Mouse (Mus musculus): ENCODE results near the gene 1700008O03Rik. TPM values are rescaled to one million over a fixed set of nuclear protein-coding genes. Genes with fewer than 3 reads are reported as not detected.

The 1700008O03Rik gene
- polyA plus RNA-seq, 1 experiment from 2014 or later, result 0.20 TPM

DNA sequence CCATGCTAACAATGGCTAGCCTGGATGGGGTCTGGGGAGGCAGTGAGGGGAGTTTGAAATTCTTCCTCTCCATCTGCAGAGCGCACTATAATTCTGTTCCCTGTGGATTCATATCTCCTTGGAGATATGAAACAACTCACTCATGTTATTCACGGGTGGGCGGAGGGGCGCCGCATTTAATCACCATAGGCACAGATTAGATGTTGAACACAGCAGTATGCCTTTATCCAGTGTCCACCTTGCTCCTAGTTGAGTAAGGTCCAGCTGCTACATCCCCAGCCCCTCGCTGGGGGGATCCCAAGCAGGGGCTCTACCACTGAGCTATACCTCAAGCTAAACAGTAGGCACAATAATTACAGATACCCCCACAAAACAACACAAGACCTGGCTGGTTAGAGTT is 30.2 kb downstream of the 1700008O03Rik start:
- no peak for ATAC-seq (ENCODE audit: low read depth)
- Histone ChIP-seq H3K4me2 (ENCODE audit: low read depth, low read length) (no peak overlapping the region), H3K27me3 (ENCODE audit: control insufficient read depth, insufficient read depth, low read depth, low read length) (peaks cover 97% of the 10 kb centered on the region), H3K4me3 (ENCODE audit: low read depth, low read length) (no peak overlapping the region), H3K27ac (ENCODE audit: low read length) (no peak overlapping the region), H3K9me3 (replicated peaks; ENCODE audit: control insufficient read depth, low read length) (no peaks in the 10 kb centered on the region), H3K36me3 (ENCODE audit: control insufficient read depth, insufficient read depth) (no peaks in the 10 kb centered on the region), H3K9ac (ENCODE audit: low read depth, low read length) (no peak overlapping the region), H3K4me1 (ENCODE audit: control insufficient read depth, low read depth, low read length) (peaks cover 7% of the 10 kb centered on the region)
- WGBS (ENCODE audit: insufficient replicate concordance), result 54% methylated on average over 6 of the region's 6 CpGs

DNA sequence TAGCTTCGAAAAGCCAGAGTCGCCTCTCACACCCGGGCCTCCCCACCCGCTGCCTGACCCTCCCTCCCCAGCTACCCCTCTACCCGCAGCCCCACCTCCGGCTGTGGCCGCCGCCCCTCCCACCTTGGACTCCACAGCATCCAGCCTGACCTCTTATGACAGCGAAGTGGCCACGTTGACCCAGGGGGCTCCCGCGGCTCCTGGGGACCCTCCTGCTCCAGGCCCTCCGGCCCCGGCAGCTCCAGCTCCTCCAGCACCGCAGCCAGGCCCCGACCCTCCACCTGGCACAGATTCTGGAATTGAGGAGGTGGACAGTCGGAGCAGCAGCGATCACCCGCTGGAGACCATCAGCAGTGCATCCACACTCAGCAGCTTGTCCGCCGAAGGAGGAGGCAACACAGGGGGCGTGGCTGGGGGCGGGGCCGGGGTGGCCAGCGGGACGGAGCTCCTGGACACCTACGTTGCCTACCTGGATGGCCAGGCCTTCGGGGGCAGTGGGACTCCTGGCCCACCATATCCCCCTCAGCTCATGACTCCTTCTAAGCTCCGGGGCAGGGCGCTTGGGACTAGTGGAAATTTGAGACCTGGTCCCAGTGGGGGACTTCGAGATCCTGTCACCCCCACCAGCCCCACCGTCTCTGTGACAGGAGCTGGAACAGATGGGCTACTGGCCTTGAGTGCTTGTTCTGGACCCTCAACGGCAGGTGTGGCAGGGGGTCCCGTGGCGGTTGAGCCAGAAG is 31.8 kb downstream of the 1700008O03Rik start:
- no peak for ATAC-seq (ENCODE audit: low read depth)
- Histone ChIP-seq H3K4me3 (ENCODE audit: low read depth, low read length) (no peak overlapping the region), H3K27ac (ENCODE audit: low read length) (no peak overlapping the region), H3K4me2 (ENCODE audit: low read depth, low read length) (no peak overlapping the region), H3K9me3 (replicated peaks; ENCODE audit: control insufficient read depth, low read length) (no peaks in the 10 kb centered on the region), H3K36me3 (ENCODE audit: control insufficient read depth, insufficient read depth) (no peaks in the 10 kb centered on the region), H3K9ac (ENCODE audit: low read depth, low read length) (no peak overlapping the region), H3K4me1 (ENCODE audit: control insufficient read depth, low read depth, low read length) (no peaks in the 10 kb centered on the region), H3K27me3 (ENCODE audit: control insufficient read depth, insufficient read depth, low read depth, low read length) (peaks cover 89% of the 10 kb centered on the region)
- WGBS (ENCODE audit: insufficient replicate concordance), result 3% methylated on average over 35 of the region's 35 CpGs

DNA sequence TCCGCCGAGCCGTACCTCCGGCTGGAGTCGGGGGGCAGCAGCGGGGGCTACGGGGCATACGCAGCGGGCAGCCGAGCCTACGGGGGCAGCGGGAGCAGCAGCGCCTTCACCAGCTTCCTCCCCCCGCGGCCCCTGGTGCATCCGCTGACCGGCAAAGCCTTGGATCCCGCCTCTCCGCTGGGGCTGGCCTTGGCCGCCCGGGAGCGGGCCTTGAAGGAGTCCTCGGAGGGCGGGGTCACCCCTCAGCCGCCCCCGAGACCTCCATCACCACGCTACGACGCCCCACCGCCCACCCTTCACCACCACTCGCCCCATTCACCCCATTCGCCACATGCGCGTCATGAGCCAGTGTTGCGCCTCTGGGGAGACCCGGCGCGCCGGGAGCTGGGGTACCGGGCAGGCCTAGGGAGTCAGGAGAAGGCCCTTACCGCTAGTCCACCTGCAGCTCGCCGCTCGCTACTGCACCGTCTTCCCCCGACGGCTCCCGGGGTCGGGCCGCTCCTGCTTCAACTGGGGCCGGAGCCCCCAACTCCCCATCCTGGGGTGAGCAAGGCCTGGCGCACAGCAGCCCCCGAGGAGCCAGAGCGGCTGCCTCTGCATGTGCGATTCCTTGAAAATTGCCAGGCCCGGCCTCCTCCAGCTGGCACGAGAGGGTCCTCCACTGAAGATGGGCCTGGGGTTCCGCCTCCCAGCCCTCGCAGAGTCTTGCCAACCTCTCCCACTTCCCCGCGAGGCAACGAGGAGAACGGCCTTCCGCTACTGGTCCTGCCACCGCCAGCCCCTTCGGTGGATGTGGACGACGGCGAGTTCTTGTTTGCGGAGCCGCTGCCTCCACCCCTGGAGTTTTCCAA is 32.6 kb downstream of the 1700008O03Rik start:
- H3K4me2 ChIP-seq (ENCODE audit: low read depth, low read length), result no peak overlapping the region

DNA sequence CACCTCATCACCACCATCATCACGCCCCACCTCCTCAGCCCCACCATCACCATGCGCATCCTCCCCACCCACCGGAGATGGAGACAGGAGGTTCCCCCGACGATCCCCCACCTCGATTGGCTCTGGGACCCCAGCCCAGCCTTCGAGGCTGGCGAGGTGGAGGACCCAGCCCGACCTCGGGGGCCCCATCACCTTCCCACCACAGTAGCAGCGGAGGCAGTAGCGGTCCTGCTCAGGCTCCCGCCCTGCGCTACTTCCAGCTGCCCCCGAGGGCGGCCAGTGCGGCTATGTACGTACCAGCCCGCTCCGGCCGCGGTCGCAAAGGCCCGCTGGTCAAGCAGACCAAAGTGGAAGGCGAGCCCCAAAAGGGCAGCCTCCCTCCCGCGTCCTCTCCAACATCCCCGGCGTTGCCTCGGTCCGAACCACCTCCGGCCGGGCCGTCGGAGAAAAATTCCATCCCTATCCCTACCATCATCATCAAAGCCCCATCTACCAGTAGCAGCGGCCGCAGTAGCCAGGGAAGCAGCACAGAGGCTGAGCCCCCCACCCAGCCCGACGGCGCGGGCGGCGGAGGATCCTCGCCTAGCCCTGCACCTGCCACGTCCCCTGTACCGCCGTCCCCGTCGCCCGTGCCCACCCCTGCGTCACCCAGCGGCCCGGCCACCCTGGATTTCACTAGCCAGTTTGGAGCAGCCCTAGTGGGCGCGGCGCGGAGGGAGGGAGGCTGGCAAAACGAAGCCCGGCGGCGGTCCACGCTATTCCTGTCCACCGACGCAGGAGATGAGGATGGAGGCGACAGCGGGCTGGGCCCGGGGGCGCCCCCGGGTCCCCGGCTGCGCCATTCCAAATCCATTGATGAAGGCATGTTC is 33.5 kb downstream of the 1700008O03Rik start:
- H3K9me3 ChIP-seq (replicated peaks; ENCODE audit: control insufficient read depth, low read length), result no peaks in the 10 kb centered on the region
- H3K4me2 ChIP-seq (ENCODE audit: low read depth, low read length), result no peak overlapping the region
- H3K4me1 ChIP-seq (ENCODE audit: control insufficient read depth, low read depth, low read length), result no peaks in the 10 kb centered on the region
- H3K36me3 ChIP-seq (ENCODE audit: control insufficient read depth, insufficient read depth), result no peaks in the 10 kb centered on the region
- H3K27ac ChIP-seq (ENCODE audit: low read length), result no peak overlapping the region
- 6% methylated on average over 68 of the region's 71 CpGs for WGBS (ENCODE audit: insufficient replicate concordance)
- H3K4me3 ChIP-seq (ENCODE audit: low read depth, low read length), result no peak overlapping the region
- H3K27me3 ChIP-seq (ENCODE audit: control insufficient read depth, insufficient read depth, low read depth, low read length), result peaks cover 75% of the 10 kb centered on the region
- ATAC-seq (ENCODE audit: low read depth), result no peak
- H3K9ac ChIP-seq (ENCODE audit: low read depth, low read length), result no peak overlapping the region

More for the DNA sequence above, 32.6 kb downstream of the 1700008O03Rik start:
- H3K4me3 ChIP-seq (ENCODE audit: low read depth, low read length), result no peak overlapping the region
- H3K27me3 ChIP-seq (ENCODE audit: control insufficient read depth, insufficient read depth, low read depth, low read length), result peaks cover 84% of the 10 kb centered on the region
- H3K9me3 ChIP-seq (replicated peaks; ENCODE audit: control insufficient read depth, low read length), result no peaks in the 10 kb centered on the region
- no peaks in the 10 kb centered on the region for H3K36me3 ChIP-seq (ENCODE audit: control insufficient read depth, insufficient read depth)
- no peaks in the 10 kb centered on the region for H3K4me1 ChIP-seq (ENCODE audit: control insufficient read depth, low read depth, low read length)
- no peak overlapping the region for H3K9ac ChIP-seq (ENCODE audit: low read depth, low read length)
- ATAC-seq (ENCODE audit: low read depth), result no peak
- 4% methylated on average over 67 of the region's 71 CpGs for WGBS (ENCODE audit: insufficient replicate concordance)
- no peak overlapping the region for H3K27ac ChIP-seq (ENCODE audit: low read length)

DNA sequence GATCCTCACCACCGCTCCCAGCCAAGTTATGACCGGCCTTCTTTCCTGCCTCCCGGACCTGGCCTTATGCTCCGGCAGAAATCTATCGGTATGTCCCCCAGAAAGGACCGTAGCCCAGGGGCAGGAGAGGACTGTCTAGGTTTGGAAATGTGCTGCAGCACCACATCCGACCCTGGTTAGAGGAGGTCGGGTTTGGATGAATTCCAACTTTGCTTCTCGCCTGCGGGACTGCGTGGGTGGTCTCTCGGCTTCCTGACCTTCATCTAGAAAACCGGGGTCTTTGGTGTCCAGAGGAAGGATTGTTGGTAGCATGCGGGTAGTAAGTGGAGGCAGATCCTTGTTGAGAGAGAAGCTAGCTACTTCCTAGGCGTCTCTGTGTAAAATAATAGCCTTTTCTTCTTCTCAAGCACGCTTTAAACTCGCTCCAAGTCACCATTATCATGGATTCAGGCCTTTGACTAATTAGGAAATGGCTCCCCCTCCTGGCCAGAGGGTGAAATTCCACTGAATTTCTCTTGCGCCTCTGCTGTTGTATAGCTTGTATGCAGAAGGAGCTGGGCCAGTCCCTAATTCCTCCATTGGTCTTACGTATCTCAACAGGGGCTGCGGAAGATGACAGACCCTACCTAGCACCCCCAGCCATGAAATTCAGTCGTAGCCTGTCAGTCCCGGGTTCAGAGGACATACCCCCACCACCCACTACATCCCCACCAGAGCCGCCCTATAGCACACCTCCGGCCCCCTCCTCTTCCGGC is 34.5 kb downstream of the 1700008O03Rik start:
- ATAC-seq (ENCODE audit: low read depth), result 0 out of 2 replicates have a peak, but pooled peaks have one; percentile 5
- H3K4me2 ChIP-seq (ENCODE audit: low read depth, low read length), result no peak overlapping the region; the same call in 1 of the 2 replicates
- H3K27me3 ChIP-seq (ENCODE audit: control insufficient read depth, insufficient read depth, low read depth, low read length), result peaks cover 65% of the 10 kb centered on the region
- H3K4me3 ChIP-seq (ENCODE audit: low read depth, low read length), result no peak overlapping the region
- H3K4me1 ChIP-seq (ENCODE audit: control insufficient read depth, low read depth, low read length), result no peaks in the 10 kb centered on the region
- no peaks in the 10 kb centered on the region for H3K9me3 ChIP-seq (replicated peaks; ENCODE audit: control insufficient read depth, low read length)
- no peak overlapping the region for H3K27ac ChIP-seq (ENCODE audit: low read length)
- WGBS (ENCODE audit: insufficient replicate concordance), result 7% methylated on average over 25 of the region's 25 CpGs
- no peaks in the 10 kb centered on the region for H3K36me3 ChIP-seq (ENCODE audit: control insufficient read depth, insufficient read depth)
- H3K9ac ChIP-seq (ENCODE audit: low read depth, low read length), result no peak overlapping the region

DNA sequence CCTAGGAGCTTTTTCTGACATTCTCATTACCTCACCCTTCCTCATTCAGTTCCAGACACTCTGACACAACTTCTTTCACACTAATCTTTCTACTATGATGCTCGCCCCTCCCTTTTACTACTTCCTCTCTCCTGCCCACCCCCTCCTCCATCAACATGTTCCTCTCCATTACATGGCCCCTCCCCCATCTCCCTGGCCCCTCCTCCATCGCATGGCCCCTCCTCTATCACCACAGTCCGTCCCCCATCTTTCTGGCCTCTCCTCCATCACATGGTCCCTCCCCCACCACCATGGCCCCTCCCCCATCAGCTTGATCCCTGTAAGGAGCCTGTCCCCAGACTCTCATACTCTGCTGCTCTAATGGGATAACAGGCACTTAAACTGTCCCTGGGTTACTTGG is 36.6 kb downstream of the 1700008O03Rik start:
- no peak overlapping the region for H3K9ac ChIP-seq (ENCODE audit: low read depth, low read length)
- H3K4me1 ChIP-seq (ENCODE audit: control insufficient read depth, low read depth, low read length), result no peaks in the 10 kb centered on the region
- H3K4me2 ChIP-seq (ENCODE audit: low read depth, low read length), result no peak overlapping the region
- H3K36me3 ChIP-seq (ENCODE audit: control insufficient read depth, insufficient read depth), result no peaks in the 10 kb centered on the region
- 6% methylated on average over 3 of the region's 3 CpGs for WGBS (ENCODE audit: insufficient replicate concordance)
- H3K27ac ChIP-seq (ENCODE audit: low read length), result no peak overlapping the region
- no peak overlapping the region for H3K4me3 ChIP-seq (ENCODE audit: low read depth, low read length)
- H3K27me3 ChIP-seq (ENCODE audit: control insufficient read depth, insufficient read depth, low read depth, low read length), result peaks cover 44% of the 10 kb centered on the region
- ATAC-seq (ENCODE audit: low read depth), result no peak
- H3K9me3 ChIP-seq (replicated peaks; ENCODE audit: control insufficient read depth, low read length), result no peaks in the 10 kb centered on the region

DNA sequence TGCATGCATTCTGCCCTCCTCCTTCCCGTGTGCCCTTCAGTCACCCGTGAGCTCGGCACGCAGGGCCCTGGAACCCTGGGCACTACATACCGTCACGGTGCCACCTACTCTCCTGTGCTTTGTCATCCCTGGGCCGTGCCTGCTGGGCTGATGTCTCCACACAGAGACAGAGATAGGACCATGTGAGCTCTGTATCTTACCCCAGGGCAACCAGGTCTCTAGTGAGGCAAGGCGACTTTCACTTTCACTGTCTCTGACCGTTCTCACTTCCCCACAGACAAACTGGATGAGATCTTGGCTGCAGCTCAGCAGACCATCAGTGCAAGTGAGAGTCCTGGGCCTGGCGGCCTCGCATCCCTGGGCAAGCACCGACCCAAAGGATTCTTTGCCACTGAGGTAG is 41.0 kb downstream of the 1700008O03Rik start:
- H3K4me1 ChIP-seq (ENCODE audit: control insufficient read depth, low read depth, low read length), result no peaks in the 10 kb centered on the region
- no peaks in the 10 kb centered on the region for H3K36me3 ChIP-seq (ENCODE audit: control insufficient read depth, insufficient read depth)
- H3K4me2 ChIP-seq (ENCODE audit: low read depth, low read length), result no peak overlapping the region
- H3K4me3 ChIP-seq (ENCODE audit: low read depth, low read length), result no peak overlapping the region
- no peak for ATAC-seq (ENCODE audit: low read depth)
- H3K9ac ChIP-seq (ENCODE audit: low read depth, low read length), result no peak overlapping the region
- 45% methylated on average over 12 of the region's 12 CpGs for WGBS (ENCODE audit: insufficient replicate concordance)
- H3K9me3 ChIP-seq (replicated peaks; ENCODE audit: control insufficient read depth, low read length), result no peaks in the 10 kb centered on the region
- no peak overlapping the region for H3K27ac ChIP-seq (ENCODE audit: low read length)
- H3K27me3 ChIP-seq (ENCODE audit: control insufficient read depth, insufficient read depth, low read depth, low read length), result peaks cover 3% of the 10 kb centered on the region

DNA sequence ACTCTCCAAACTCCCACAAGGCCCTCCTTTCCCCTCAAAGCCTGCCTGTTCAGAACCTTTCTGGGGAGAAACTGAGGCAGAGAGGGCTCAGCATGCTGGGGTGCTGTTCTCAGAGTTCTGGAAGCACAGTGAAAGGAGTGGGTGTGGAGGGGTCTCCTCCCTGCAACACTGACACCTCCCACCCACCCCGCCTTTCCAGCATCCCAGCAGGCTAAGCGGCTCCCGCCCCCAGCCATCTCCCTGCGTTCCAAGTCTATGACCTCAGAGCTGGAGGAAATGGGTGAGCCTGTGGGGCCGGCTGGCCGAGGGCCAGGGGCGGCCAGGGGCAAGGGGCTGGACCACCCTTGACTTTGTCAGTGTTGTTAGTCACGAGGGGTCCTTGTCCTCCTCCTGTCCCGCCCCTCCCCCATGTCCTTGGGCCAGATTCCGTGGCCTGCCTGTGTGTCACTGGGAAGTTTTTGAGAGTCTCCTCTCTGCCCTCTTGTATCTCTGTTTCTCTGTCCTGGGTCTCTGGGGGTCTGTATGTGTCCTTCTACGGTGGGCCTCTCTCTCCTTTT is 42.1 kb downstream of the 1700008O03Rik start:
- no peak for ATAC-seq (ENCODE audit: low read depth)
- Histone ChIP-seq H3K27me3 (ENCODE audit: control insufficient read depth, insufficient read depth, low read depth, low read length) (peaks cover 6% of the 10 kb centered on the region; the same call in 1 of the 2 replicates), H3K4me2 (ENCODE audit: low read depth, low read length) (no peak overlapping the region), H3K4me3 (ENCODE audit: low read depth, low read length) (no peak overlapping the region), H3K27ac (ENCODE audit: low read length) (no peak overlapping the region), H3K4me1 (ENCODE audit: control insufficient read depth, low read depth, low read length) (no peaks in the 10 kb centered on the region), H3K9me3 (replicated peaks; ENCODE audit: control insufficient read depth, low read length) (no peaks in the 10 kb centered on the region), H3K36me3 (ENCODE audit: control insufficient read depth, insufficient read depth) (no peaks in the 10 kb centered on the region), H3K9ac (ENCODE audit: low read depth, low read length) (no peak overlapping the region)
- WGBS (ENCODE audit: insufficient replicate concordance), result 17% methylated on average over 11 of the region's 11 CpGs
